Mouse (Mus musculus) retina, postnatal 1 day (tissue): Measurements from ENCODE around the gene Prpf40a.

Experiments used
- DNase-seq: peaks from one replicate; pipeline ENCODE4 v3.0.0-alpha.2; 2012

Gene Prpf40a

DNA sequence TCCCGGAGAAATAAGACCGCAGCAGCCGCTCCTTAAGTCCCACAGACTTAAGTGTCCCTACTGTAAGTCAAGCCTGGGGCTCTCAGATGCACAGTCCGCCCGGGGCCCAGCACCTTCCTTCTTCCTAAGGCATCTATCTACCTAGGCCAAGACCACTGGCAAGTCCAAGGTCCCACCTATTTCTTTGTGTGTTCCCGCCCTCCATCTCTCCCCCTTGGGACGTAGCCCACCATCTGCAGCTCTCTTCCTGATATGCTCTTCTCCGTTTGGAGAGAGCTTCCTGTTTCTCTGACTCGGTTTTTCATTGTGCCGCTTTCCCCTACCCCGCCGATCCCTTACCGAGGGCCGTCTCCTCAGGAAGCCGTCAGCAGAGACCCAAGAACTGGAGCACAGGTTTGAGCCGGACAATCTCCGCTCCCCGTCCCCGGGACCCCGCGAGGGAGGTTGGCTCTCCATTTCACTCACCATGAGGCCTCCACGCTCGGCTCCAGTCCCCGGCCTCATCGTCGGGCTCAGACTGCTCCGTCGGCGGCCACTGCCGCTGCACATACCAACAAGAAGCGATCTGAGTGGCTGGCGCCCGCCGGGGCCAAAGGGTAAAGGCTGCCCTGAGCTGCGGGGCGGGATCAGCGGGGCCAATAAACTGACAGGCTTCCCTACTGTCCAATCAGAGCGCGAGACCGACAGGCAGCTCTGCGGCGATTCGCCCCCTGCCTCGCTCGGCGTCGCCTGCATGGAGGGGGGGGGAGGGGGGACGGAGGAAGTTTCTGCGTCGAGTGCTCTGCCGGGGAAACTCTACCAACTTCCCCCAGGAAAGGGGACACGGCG, at the start of gene Prpf40a:
Prpf40a (minus strand) TSS at position 601 of the 828 bp plus-strand sequence.
- DNase-seq = peak; percentile 100

DNA sequence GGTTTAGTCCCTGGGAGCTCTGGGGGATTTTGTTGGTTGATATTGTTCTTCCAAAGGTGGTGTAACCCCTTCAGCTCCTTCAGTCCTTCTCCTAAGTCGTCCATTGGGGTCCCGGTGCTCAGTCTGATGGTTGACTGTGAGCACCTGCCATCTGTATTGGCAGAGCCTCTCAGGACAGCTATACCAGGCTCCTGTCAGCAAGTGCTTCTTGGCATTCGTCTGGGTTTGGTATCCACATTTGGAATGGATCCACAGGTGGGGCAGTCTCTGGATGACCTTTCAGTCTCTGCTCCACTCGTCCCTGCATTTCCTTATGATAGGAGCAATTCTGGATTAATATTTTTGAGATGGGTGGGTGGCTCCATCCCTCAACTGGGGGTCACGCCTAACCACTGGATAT, 31.2 kb upstream of the Prpf40a start:
- DNase-seq = no peak

DNA sequence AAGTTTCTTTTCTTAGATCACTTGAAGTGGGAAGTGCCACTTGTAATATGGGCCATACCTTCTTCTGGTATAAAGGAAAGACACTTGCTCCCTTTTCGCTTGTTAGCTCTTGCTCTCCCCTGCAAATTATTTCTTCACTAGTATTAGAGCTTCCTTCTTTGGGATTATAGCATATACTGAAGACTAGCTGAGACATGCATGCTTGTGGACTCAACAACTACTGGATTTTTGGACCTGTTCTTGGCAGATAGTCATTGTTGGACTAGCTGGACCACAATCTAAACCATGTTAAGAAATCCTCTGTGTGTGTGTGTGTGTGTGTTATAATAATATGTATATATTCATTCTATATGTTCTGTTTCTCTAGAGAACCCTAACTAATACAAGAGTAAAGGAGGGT, 22.4 kb upstream of the Prpf40a start:
- no peak for DNase-seq

DNA sequence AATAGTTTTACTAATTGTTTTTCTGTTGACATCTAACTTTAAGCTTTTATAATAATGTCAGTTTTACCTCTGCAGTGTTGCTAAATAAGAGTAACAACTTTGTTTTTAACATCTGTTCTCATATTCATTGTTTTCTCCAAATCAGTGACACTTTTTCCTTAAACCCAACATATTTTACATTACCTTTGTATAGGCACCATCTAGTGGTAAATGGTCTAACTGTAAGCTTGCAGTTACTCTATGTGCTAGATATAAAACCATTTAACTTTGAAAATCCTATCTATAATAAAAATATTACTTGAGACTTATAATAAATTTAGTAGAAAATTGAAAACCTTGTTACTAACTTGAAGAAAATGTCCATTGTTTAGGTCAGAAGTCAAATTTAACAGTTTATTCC, 15.7 kb upstream of the Prpf40a start:
- no peak for DNase-seq

DNA sequence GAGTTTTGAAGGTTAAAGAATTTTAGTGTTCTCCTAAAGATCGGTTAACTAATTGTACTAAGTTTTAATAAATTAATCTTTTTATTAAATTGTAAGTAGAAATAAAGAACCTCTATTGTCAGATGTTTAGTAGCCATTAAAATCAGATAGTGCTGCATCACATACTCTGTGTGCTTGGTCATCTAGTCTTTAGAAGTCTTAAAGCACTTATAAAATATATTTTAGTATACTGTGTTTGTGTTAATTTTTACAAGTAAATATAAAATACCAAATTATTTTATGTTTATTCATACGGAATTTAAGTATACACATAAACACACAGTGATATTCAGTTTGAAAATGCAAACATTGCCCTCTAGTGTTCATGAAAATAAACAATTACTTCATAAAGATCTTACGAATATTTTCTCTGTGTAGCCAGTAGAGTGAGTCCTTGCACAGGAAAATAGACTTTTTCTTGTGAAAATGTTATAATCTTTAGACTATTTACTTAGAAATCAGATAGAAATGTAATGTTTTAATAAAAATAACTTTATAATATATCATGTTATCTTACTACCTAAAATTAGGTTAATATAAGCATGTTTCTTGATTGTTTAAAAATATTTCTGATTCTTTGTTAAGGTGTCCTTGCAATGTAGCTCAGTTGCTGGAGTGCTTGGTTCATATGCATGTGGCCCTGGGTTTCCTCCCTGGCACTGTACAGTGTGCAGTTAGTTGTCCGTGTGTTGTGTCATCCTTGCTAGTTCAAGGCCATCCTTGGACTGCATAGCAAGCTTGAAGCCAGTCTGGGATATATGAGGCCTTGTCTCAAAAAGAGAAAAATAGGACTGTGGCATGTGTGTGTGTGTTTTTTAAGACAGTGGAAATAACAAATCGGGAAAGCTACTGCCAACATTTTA, 13.5 kb upstream of the Prpf40a start:
- peak; percentile 54 for DNase-seq

DNA sequence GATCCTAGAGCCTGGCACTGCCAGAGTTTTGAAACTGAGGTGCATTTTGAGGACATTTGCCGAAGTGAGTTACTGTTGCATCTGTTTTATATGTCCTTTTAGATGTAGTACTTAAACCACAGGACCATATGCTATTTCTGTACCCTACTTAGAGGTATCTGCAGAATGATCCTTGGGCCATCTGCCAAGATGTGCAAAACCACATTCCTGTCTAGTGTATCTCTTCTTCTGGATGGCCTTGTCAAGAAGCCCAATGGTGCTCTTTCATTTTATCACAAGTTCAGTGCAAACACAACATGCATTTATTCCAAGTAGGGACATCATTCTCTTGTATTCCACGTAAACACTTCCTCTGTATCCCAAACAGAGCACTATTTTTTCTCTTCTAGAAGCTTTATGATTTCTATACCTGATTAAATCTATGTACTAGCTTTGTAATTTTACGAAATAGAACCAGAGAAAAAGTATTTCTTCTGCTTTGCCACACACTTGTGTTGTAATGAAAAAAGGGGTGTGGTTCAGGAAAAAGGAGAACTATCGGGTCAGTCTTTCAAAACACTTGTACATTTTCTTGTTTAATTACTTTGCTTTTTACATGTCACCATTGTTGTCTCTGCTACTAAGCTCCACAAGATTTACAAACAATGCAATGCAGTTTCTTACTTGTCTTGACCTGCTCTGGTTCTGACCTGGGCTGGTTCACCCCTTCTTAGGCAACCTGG, 9.2 kb upstream of the Prpf40a start:
- no peak for DNase-seq

DNA sequence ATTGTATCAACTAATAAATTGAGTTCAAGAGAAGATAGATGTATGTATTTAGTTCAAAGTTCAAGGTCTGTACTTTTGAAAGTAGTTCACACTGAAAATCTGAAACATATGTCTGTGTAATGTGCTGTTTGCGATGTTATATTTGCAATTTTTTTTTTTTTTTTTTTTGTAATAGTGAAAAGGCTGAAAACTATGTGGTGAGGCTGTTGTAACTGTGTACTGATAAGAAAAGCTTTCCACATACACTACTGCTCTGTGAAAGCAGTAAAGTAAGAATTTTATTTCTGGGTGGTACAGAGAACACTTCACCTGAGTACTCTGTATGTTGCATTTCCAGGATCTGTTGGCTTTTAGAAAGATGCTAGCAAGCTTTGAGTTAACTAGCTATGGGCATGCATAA, 8.1 kb upstream of the Prpf40a start:
- DNase-seq = no peak

DNA sequence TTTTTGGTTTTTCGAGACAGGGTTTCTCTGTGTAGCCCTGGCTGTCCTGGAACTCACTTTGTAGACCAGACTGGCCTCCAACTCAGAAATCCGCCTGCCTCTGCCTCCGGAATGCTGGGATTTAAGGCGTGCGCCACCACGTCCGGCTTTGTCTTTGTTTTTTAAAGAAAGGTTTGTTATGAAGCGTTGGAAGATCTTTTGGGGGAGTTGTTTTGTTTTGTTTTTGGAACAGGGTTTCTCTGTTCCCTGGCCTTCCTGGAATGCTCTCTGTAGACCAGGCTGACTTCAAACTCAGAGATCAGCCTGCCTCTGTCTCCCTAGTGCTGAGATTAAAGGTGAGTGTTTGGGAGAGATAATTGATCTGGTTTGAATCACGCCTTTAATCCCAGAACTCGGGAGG, 5.3 kb upstream of the Prpf40a start:
- no peak for DNase-seq

DNA sequence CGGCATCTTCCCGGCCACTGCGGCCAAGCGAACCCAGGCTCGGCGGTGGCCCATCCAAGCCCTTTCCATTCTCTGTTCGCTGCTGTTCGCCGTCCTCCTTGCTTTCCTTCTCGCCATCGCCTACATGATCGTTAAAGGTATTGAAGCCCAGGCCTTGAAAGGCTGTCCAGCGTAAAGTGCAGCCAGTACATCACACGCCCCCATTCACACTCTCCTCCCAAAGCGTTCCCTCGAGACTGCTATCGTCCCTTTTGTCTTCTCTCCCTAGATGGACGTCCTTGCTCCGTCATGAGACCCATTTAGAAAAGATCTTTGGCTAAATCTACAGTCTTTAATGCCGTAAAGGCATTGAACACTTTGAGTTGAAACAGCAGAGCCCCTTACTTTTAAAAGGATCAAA, 1.3 kb upstream of the Prpf40a start:
- no peak for DNase-seq

DNA sequence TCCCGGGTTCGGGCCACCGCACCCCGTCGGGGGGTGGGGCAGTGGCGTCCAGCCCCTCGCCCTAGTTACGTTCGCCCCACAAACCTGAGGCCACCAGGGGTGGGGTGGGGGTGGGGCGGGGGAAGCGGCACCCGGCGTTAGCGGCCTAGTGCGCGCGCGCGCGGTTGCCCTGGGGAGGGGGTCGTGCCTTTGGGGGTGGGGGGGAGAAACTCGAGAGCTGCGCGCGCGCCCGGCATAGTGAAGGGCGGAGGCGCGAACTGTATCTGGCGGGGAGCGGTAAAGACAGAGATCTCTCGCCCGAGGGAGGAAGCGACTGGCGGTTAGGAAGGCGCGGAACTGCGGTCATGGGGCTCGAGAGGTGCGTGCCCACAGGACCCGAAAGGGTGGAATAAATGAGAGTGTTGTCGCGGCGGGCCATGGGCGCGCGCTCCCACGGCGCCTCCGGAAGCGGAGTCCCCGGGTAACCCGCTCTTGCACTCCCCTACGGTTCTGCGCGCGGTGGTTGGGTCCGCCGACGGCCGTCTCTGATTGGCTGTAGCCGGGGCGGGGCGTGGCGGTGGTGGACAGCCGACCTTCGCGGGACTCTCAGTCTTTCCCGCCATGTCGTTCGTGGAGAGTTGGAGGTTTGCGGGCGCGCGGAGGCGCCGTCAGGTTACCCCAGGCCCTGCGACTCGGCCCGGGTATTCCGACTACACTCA, 588 bp upstream of the Prpf40a start, which contains the start of gene Arl6ip6:
Arl6ip6 (plus strand) TSS at position 204 of the 698 bp plus-strand sequence.
- peak; percentile 97 for DNase-seq

DNA sequence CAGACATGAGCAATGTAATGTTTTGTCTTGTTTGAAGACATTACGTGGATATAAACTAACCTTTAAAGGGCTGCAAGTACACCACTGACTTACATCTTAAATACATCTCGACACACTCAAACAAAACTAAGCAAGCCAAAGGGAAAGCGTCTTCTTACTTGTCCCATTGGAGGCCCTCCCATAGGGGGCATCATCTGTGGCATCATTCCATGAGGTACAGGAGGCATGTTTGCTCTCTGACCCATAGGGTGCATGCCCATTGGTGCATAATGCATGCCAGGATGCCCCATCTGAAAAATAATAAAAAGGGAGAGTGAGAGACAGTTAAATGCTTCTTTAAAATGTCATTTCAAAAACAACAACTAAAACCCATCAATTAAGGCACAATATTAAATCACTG, 1.3 kb downstream of the Prpf40a start:
- DNase-seq = peak; percentile 17

DNA sequence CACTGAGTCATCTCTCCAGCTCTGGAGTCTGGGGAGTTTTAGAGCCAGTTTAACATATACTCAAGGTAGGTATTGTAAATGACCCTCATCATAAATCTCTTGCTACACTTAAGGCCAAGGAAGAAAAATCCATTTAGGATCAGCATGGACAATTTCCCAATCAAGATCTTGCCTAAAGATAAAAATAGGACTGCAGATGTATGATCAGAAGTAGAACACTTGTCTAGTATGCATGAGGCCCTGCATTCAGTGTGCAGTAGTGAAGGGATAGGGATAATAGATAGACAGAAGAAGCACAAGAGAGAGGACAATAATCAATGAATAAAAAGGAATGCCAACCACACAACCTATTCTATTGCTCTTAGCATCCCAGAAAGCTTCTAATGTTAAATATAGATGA, 11.2 kb downstream of the Prpf40a start:
- DNase-seq = no peak

DNA sequence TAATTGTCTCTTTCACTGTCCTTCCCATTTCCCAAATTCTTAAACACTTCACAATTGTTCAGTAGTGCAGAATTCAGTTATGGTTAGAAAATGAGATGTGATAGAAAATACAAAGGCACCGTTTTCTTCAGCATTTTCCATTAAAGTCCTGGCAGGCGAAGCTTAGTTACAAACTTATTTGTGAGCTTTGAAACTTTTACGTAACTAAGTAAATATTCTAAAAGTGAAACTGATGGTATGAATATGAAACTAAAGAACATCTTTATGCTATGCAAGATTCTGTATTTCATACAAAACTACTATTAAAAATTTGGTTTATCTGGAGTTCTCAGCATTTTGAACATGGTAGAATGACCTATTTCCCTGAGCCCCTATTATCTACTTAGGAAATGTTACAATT, 12.1 kb downstream of the Prpf40a start:
- DNase-seq = no peak

DNA sequence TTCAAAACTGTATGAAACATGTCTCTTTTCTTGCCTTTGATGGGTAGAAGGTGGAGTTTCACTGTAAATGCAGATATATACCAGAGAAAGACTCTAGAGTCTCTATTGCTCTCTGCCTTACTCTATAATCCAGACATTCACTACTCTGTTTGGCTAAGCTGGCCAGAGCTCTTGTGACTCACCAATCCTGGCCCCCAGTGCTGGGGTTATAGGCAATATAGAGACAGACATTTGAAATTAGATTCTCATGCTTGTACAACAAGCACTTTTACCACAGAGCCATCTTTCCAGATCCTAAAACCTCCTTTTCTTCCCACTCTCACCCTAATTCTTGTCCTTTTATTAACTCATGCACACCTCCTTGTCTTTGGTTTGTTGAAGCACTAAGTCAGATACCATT, 17.1 kb downstream of the Prpf40a start:
- no peak for DNase-seq

DNA sequence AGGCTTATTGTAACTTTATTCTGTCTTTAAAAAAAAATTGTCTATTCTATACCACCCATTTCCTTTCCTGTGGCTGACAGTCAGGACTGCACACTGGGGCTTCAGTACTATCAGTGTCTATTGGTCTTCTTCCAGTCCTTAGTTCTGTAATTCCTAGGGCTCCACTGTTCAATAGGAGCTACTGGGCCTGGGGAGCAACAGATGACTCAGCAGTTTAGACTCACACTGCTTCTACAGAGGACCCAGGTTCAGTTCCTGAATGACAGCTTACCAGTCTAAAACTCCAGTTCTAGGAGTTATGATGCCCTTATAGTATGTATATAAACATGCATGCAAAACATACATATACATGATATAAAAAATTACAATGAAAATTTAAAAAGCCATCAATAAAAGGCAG, 44.2 kb downstream of the Prpf40a start:
- no peak for DNase-seq

DNA sequence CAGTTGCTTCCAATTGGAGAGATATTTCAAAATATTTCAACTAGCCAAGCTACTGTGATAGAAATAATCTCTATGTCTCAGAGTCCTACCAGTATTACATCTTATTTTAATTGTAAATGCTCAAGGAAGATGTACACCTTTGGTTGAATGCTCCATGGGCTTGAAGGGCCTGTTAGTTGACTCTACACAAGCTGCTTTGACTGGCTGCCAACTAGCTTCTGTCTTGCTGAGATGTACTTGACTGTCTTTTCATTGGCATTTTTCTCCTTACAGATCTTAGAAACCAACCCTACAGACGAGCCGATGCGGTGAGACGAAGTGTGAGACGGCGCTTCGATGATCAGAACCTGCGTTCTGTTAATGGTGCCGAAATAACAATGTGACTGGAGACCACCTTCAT, 59.5 kb downstream of the Prpf40a start:
- no peak for DNase-seq

DNA sequence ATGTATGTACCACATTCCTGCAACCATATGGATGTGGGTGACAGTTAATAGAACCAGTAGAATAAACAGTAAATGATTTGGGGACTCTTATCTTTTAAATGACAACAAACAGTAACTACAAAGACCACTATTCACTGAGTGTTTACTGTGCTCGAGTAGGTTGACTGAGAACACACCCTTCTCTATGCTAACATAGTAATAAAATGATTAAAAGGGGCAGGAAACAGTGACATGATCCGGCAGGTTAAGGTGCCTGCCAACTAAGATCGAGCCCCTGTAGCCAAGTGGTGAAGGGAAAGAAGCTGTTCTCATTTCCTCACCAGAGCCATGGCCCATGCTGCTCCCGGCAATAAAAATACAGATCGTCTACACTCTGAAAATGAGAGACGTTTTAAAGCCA, 62.0 kb downstream of the Prpf40a start:
- DNase-seq = no peak

DNA sequence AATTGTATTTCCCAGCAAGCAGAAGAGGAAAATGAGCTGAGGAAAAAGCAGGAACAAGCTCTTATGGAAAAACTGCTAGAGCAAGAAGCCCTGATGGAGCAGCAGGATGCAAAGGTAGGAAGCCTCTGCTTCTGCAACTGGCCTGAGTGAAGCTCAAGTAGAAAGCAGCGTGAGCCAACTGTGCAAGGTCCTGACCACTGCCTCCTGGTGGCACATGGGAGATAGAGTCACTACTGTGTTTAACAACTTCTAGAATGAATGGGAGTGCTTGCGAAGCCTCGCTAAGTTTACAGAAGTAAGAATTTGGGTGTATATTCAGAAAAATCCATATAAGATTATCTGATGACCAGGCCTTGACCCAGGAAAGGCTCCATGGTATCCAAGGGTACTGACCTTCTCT, 65.1 kb downstream of the Prpf40a start:
- DNase-seq = peak; percentile 6

DNA sequence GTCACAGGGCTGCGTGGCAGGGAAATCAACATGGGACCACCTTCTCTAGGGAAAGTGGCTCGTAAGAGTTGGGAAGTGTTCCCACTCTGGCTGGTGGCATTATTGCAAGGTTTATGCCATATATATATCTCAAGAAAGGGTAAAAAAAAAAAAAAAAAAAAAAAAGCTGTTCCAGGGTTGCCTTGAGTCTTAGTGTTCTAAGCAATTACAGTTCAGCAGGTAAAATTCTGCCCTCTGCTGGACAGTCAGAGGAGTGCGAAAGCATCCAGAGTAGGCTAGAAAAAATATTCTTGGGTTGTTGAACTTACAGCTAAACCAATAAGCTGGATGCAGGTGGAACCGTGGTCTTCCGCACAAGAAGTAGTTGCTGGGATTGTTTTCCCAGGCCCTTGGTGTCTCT, 69.3 kb downstream of the Prpf40a start:
- peak; percentile 64 for DNase-seq

DNA sequence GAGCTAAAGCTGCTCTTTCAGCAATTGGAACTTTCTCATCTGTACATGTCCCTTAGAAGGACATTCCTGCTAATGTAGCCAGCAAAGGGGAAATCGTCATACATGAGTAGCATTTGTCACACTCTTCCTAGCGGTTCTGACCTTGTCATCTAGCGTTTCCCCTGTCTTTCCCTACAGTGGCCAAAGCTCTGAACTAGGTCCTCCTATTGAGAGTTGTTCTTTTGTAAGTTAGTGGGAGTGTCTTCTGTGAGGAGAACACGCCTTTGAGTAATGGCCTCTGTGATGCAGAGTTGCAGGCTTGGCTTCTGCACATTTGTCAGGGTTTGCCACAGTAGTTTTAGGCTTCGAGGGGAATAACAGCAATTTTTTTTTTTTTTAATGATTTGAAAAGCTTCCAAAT, 82.5 kb downstream of the Prpf40a start:
- DNase-seq = no peak

DNA sequence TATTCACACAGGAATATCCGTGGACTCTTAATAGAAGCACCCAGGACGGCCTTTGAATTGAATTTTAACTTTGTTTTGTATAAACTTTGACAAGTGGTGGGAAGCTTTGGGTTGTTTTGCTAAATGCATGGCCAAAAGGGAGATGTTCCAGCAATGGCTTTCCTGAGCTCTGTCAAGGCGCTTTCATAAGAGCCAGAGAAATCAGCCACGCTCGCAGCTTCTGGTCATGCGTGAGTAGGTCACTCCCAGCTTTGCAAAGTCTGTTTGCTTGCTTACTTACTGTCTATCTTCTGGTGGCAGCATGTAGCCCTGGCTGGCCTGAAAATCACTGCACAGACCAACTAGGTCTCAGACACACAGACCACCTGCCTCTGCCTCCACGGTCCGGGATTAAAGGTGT, 84.6 kb downstream of the Prpf40a start:
- no peak for DNase-seq

DNA sequence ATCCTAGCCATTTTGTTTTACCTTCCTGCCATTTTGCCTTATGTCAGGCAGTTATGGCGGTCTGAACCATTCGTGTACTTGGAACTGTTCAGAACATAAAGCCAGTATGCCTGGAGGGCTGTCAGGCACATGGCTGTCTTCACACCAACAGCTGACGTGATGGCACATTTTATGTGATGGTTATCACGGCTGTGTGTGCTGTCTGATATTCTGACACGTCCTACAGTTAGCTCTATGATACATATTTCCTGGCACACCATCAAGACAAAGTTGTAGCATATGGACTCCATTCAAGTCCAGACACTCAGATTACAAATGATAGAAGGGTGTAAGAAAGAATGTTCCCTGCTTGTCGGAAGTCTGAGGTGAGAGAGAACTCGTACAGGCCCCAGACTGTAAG, 85.0 kb downstream of the Prpf40a start:
- no peak for DNase-seq

DNA sequence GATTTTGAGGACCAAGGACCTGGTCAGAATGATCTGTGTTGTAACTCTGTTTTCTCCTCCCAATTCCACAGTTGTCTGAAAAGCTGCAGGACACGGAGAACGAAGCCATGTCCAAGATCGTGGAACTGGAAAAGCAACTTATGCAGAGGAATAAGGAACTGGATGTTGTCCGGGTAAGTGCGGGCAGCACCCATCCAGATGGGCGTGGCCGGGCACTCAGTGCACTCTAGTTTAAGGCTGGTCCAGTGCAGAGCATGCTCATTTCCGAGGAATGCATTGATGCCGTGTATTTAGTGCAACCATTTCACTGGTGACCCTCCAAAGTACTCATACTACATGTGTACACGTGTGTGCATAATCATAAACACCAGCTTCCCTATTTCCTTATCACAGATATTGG, 85.7 kb downstream of the Prpf40a start:
- DNase-seq = no peak
